Mouse (Mus musculus): ENCODE measurements around the gene Zfp580. TPM values are rescaled to one million over a fixed set of nuclear protein-coding genes. Genes with fewer than 3 reads are reported as not detected.

Gene Zfp580
- total RNA-seq, 1 experiment: 3.3 TPM

- DNase-seq (ENCODE audit: low read depth, low spot score): no peak
- Histone ChIP-seq H3K9me3 (ENCODE audit: control insufficient read depth, insufficient read depth, low read depth, low read length) (no peaks in the 10 kb centered on the region), H3K4me3 (ENCODE audit: insufficient read depth in 1 of 2, low read depth in 1 of 2, low read length in 2 of 2, poor library complexity in 1 of 2, severe bottlenecking in 1 of 2) (no peak overlapping the region), H3K27ac (ENCODE audit: insufficient read depth, low read depth, low read length, poor library complexity, severe bottlenecking) (no peak overlapping the region), H3K36me3 (ENCODE audit: control insufficient read depth, insufficient read depth, low read length, poor library complexity, severe bottlenecking) (no peaks in the 10 kb centered on the region; the same call in 1 of the 2 replicates), H3K9ac (ENCODE audit: insufficient read depth, low read depth, low read length, poor library complexity, severe bottlenecking) (no peak overlapping the region), H3K4me1 (ENCODE audit: control insufficient read depth in 2 of 2, insufficient read depth in 2 of 2, low read length in 2 of 2, poor library complexity in 1 of 2) (peaks cover 2 to 3% of the 10 kb centered on the region in 2 experiments; a peak in 1 of 4 replicates)
- in situ Hi-C loops (cut with MboI; ENCODE audit: low sequenced_read_pairs in 2 of 2, unreplicated experiment in 2 of 2): no loop called here
- TF ChIP-seq MAFK (IDR thresholded peaks at IDR 0.05; ENCODE audit: insufficient read depth, low read depth, low read length) (no peak), CHD2 (IDR thresholded peaks at IDR 0.05; ENCODE audit: low read depth, low read length) (no peak), ZC3H11A (IDR thresholded peaks at IDR 0.05; ENCODE audit: borderline replicate concordance, low read depth, low read length) (no peak)
Observed at GRCm38 (mm10) chr7:5036136-5036535, 15.2 kb upstream of the Zfp580 start.

- Histone ChIP-seq H3K4me3 (ENCODE audit: insufficient read depth in 1 of 2, low read depth in 1 of 2, low read length in 2 of 2, poor library complexity in 1 of 2, severe bottlenecking in 1 of 2) (no peak overlapping the region), H3K9me3 (ENCODE audit: control insufficient read depth, insufficient read depth, low read depth, low read length) (no peaks in the 10 kb centered on the region), H3K36me3 (ENCODE audit: control insufficient read depth, insufficient read depth, low read length, poor library complexity, severe bottlenecking) (no peaks in the 10 kb centered on the region; the same call in 1 of the 2 replicates), H3K4me1 (ENCODE audit: control insufficient read depth in 2 of 2, insufficient read depth in 2 of 2, low read length in 2 of 2, poor library complexity in 1 of 2) (peaks cover 0 to 2% of the 10 kb centered on the region in 2 experiments; a peak in 1 of 4 replicates), H3K9ac (ENCODE audit: insufficient read depth, low read depth, low read length, poor library complexity, severe bottlenecking) (no peak overlapping the region), H3K27ac (ENCODE audit: insufficient read depth, low read depth, low read length, poor library complexity, severe bottlenecking) (no peak overlapping the region)
- no peak for TF ChIP-seq ZNF384 (IDR thresholded peaks at IDR 0.05; ENCODE audit: low read depth, low read length)
- no peak for DNase-seq (ENCODE audit: low read depth, low spot score)
- in situ Hi-C loops (cut with MboI; ENCODE audit: low sequenced_read_pairs in 2 of 2, unreplicated experiment in 2 of 2): no loop called here
Observed at GRCm38 (mm10) chr7:5037026-5037425, 14.3 kb upstream of the Zfp580 start.

- TF ChIP-seq MAFK (IDR thresholded peaks at IDR 0.05; ENCODE audit: insufficient read depth, low read depth, low read length) (no peak), HCFC1 (IDR thresholded peaks at IDR 0.05; ENCODE audit: borderline replicate concordance, insufficient read depth, low read length) (no peak), ZC3H11A (IDR thresholded peaks at IDR 0.05; ENCODE audit: borderline replicate concordance, low read depth, low read length) (no peak), ZNF384 (IDR thresholded peaks at IDR 0.05; ENCODE audit: low read depth, low read length) (no peak), CHD2 (IDR thresholded peaks at IDR 0.05; ENCODE audit: low read depth, low read length) (no peak)
- Histone ChIP-seq H3K4me1 (ENCODE audit: control insufficient read depth in 2 of 2, insufficient read depth in 2 of 2, low read length in 2 of 2, poor library complexity in 1 of 2) (peaks cover 0 to 2% of the 10 kb centered on the region in 2 experiments; a peak in 1 of 4 replicates), H3K27ac (ENCODE audit: insufficient read depth, low read depth, low read length, poor library complexity, severe bottlenecking) (no peak overlapping the region), H3K9me3 (ENCODE audit: control insufficient read depth, insufficient read depth, low read depth, low read length) (no peaks in the 10 kb centered on the region), H3K36me3 (ENCODE audit: control insufficient read depth, insufficient read depth, low read length, poor library complexity, severe bottlenecking) (no peaks in the 10 kb centered on the region; the same call in 1 of the 2 replicates), H3K4me3 (ENCODE audit: insufficient read depth in 1 of 2, low read depth in 1 of 2, low read length in 2 of 2, poor library complexity in 1 of 2, severe bottlenecking in 1 of 2) (peak overlapping the region in 1 of 2 experiments; percentile 94; a peak in 1 of 4 replicates), H3K9ac (ENCODE audit: insufficient read depth, low read depth, low read length, poor library complexity, severe bottlenecking) (no peak overlapping the region)
- DNase-seq (ENCODE audit: low read depth, low spot score): no peak
- in situ Hi-C loops (cut with MboI; ENCODE audit: low sequenced_read_pairs in 2 of 2, unreplicated experiment in 2 of 2): no loop called here
Observed at GRCm38 (mm10) chr7:5037467-5037866, 13.9 kb upstream of the Zfp580 start.

GRCm38 (mm10) chr7:5038109-5038732, 13.1 kb upstream of the Zfp580 start, which contains the start of gene Zfp784:
Gene Zfp784, minus strand, starts transcription at chr7:5038446.
- Histone ChIP-seq H3K9me3 (ENCODE audit: control insufficient read depth, insufficient read depth, low read depth, low read length) (no peaks in the 10 kb centered on the region), H3K27ac (ENCODE audit: insufficient read depth, low read depth, low read length, poor library complexity, severe bottlenecking) (peak within 1 kb of the TSS; percentile 81), H3K4me1 (ENCODE audit: control insufficient read depth in 2 of 2, insufficient read depth in 2 of 2, low read length in 2 of 2, poor library complexity in 1 of 2) (peaks cover 0 to 2% of the 10 kb centered on the region in 2 experiments; a peak in 1 of 4 replicates), H3K9ac (ENCODE audit: insufficient read depth, low read depth, low read length, poor library complexity, severe bottlenecking) (peak within 1 kb of the TSS; percentile 91), H3K36me3 (ENCODE audit: control insufficient read depth, insufficient read depth, low read length, poor library complexity, severe bottlenecking) (no peaks in the 10 kb centered on the region), H3K4me3 (ENCODE audit: insufficient read depth in 1 of 2, low read depth in 1 of 2, low read length in 2 of 2, poor library complexity in 1 of 2, severe bottlenecking in 1 of 2) (peak within 1 kb of the TSS; percentile 89 to 94)
- in situ Hi-C loops (cut with MboI; ENCODE audit: low sequenced_read_pairs in 2 of 2, unreplicated experiment in 2 of 2): no loop called here
- peak; percentile 88 for DNase-seq (ENCODE audit: low read depth, low spot score)
- TF ChIP-seq MAFK (IDR thresholded peaks at IDR 0.05; ENCODE audit: insufficient read depth, low read depth, low read length) (no peak), HCFC1 (IDR thresholded peaks at IDR 0.05; ENCODE audit: borderline replicate concordance, insufficient read depth, low read length) (no peak), ZNF384 (IDR thresholded peaks at IDR 0.05; ENCODE audit: low read depth, low read length) (no peak), CHD2 (IDR thresholded peaks at IDR 0.05; ENCODE audit: low read depth, low read length) (no peak), ZC3H11A (IDR thresholded peaks at IDR 0.05; ENCODE audit: borderline replicate concordance, low read depth, low read length) (no peak)

- no peak overlapping the region for H3K9ac ChIP-seq (ENCODE audit: insufficient read depth, low read depth, low read length, poor library complexity, severe bottlenecking)
- peaks cover 0 to 2% of the 10 kb centered on the region in 2 experiments; a peak in 1 of 4 replicates for H3K4me1 ChIP-seq (ENCODE audit: control insufficient read depth in 2 of 2, insufficient read depth in 2 of 2, low read length in 2 of 2, poor library complexity in 1 of 2)
- in situ Hi-C loops (cut with MboI; ENCODE audit: low sequenced_read_pairs in 2 of 2, unreplicated experiment in 2 of 2): no loop called here
- peak overlapping the region; percentile 89 to 94; a peak in 3 of 4 replicates for H3K4me3 ChIP-seq (ENCODE audit: insufficient read depth in 1 of 2, low read depth in 1 of 2, low read length in 2 of 2, poor library complexity in 1 of 2, severe bottlenecking in 1 of 2)
- H3K36me3 ChIP-seq (ENCODE audit: control insufficient read depth, insufficient read depth, low read length, poor library complexity, severe bottlenecking): no peaks in the 10 kb centered on the region
- TF ChIP-seq MAFK (IDR thresholded peaks at IDR 0.05; ENCODE audit: insufficient read depth, low read depth, low read length) (no peak), ZNF384 (IDR thresholded peaks at IDR 0.05; ENCODE audit: low read depth, low read length) (no peak), CHD2 (IDR thresholded peaks at IDR 0.05; ENCODE audit: low read depth, low read length) (no peak), HCFC1 (IDR thresholded peaks at IDR 0.05; ENCODE audit: borderline replicate concordance, insufficient read depth, low read length) (no peak), ZC3H11A (IDR thresholded peaks at IDR 0.05; ENCODE audit: borderline replicate concordance, low read depth, low read length) (no peak)
- no peak for DNase-seq (ENCODE audit: low read depth, low spot score)
- no peak overlapping the region for H3K27ac ChIP-seq (ENCODE audit: insufficient read depth, low read depth, low read length, poor library complexity, severe bottlenecking)
- no peaks in the 10 kb centered on the region for H3K9me3 ChIP-seq (ENCODE audit: control insufficient read depth, insufficient read depth, low read depth, low read length)
Observed at GRCm38 (mm10) chr7:5038940-5039339, 12.4 kb upstream of the Zfp580 start.
